Mouse (Mus musculus) thymus, postnatal 36 days (tissue): ENCODE measurements at regions not wholly inside any gene's neighbourhood (a gene's known extent, or its start where the extent isn't known, plus 50 kb on each side); places are given as distances from the start of the nearest gene placed in this dataset.

Experiments used
- DNase-seq, 2 experiments: peaks; one replicate each; pipeline ENCODE4 v3.0.0; 2022; ENCODE audit warnings: mixed read lengths in 2 of 2

DNA sequence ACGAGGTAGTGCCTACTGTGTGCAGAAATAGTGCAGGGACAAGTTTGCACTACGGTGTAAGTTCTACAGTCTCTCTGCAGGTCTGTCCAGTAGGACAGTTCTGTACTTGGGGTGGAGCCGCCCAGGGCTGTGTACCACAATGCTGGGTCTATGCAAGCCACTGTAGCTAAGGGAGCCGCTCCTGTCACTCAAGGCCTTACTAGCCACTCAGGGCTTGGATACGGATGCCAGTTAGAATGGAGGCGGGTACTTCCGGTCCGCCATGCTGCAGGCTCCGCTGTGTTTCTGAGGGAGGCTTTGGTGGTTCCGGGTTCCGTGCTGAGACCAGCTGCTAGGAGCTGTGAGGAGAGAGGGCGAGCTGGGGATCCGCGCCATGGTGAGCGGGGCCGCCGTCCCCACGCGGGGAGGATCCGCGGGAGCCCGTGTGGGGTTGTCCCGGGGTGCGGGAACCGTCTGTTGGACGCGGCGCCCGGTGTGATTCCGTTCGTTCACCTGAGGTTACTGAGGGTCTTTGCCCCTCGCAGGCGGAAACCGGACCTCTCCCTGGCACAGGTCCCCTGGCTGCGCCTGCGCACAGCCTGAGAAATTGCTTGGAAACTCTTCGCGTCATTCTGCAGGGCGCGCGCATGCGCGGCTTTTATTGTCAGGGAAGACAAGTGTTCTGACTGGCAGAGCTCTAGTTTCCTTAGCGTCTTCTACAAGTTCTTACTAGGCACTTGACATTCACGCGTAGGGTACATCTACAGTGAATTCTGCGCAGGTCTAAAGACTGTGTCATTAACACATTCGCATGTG is 51.0 kb upstream of the Zfp873 start:
- DNase-seq, result peak; percentile 74 to 89
